Mouse (Mus musculus): ENCODE results near the gene Cacng1.

The Cacng1 gene

DNA sequence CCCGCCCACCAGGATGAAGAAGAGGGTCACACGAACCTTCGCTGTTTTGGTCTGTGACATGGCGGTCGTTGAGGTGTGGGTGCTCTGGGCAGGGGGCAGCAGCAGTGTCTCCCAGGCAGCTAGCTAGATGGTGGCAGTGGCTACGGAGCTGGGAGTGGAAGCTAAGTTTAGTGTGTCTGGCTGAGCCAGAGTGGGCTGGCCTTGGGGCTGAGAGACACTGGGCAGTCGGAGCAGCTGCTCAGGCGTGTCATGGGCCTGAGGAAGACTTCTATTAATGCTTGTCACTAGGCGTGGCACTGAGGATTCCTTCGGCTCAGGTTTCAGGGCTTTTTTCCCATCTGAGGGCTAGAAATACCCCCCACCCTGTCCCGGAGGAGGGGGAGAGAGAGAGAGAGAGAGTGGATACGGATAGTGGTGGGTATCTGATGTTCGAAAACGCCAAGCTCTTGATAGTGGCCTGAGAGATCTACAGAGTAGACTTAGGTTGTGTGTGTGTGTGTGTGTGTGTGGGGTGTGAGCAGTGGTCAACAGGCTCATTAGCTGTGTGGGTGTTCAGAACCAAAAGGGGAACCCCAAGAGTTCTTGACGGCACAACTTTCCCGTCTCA is at the start of gene Cacng1:
Gene Cacng1, minus strand, starts transcription at position 191 of the 607 bp plus-strand sequence.
- no peak for DNase-seq

DNA sequence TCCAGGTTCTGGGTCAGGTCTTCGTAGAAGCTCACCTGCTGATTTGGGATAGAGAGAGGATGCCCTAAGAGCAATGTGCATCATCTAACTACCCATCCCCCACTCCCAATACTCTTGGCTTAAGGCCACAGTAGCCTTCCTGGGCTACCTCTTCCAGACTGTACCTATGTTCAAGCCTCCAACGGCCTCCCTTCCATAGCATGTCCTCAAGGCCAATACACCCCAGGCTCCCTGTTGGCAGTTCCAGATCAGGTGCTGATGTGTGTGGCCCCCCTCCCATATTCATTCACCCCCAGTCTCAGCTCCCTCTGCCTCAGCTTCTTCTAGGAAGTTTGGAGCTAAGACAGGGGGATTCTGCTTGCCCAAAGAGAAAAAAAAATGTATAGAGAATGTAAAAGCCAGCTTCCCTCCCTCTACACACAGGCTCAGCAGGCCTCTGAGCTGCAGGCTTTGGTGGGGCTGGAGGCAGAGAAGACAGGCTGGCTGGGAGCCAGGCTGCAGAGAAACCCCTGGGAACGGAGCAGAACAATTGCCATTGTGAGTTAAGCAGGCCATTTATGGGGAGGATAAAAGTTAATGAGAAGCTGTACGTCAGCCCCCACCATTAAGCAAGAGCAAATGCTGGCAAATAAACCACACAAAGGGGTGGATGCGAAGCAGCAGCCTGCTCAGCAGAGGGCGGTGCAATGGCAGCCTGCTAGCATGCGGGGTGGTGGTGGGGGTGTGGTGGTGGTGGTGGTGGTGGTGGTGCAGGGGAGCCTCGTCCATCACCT is 46.6 kb upstream of the Cacng1 start:
- DNase-seq: peak; percentile 58 to 71

DNA sequence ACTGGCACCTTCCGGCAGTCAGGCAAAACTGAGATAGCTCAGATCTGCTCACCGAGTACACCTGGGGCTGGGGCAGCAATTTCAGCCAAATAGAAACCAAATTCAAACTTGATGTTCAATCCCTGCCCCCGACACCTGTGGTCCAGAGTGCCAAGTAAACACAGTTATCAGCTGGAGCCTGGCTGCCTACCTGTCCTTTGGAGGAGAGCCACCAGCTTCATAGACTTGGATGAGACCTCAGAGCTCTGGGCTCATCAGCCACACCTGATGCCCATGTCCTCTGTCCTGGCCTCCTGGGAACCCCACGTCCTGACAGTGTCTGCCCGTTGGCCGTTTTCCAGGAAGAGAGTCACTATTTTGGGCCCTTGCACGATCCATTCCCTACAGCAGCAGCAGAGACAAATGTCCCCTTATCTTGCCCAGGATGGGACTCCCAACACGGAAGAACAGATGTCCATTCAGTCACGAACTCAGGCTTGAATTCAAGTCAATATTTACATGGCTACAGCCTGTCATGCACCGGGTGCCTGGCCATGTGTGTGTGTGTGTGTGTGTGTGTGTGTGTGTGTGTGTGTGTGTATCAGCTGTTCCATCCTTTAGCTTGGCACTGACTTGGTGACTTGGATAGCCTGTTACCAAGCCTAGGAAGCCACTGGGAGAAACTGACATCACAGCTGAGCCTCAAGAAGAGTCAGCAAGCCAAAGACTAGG is 45.6 kb upstream of the Cacng1 start:
- DNase-seq: no peak

DNA sequence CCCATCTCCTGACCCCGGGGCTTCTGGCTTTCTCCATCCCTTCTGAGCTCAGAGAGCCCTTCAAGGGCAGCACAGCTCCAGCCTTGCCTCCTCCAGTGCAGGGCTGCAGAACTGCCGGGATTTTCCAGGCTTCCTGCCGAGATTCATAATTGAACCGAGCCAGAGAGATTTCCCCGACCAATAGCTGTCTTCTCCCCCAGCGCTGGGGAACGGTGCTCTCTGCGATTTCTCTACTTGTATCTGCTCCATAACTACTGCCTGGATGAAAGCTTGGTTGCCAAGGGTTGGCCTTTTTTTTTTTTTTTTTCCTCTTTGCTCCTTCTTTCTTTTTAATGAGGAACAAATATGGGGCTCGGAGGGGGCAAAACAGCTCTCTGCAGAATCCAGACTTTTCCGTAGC is 43.7 kb upstream of the Cacng1 start:
- DNase-seq: no peak

DNA sequence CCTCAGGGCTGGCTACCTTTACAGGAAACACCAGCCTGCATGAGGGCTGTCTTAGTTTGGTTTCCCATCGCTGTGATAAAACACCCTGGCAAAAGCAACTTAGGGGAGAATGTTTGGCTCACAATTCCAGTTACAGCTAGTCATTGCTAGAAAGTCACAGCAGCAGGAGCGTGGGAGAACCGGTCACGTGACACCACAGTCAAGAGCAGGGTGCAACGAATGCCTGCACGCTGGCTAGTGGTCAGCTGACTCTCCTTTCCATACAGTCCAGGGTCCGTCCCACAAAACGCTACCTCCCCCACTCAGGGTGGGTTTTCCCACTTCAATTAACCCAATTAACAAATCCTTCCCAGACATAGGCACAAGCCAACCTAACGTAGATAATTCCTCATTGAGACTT is 43.2 kb upstream of the Cacng1 start:
- DNase-seq: peak in 1 of 2 experiments; percentile 33

DNA sequence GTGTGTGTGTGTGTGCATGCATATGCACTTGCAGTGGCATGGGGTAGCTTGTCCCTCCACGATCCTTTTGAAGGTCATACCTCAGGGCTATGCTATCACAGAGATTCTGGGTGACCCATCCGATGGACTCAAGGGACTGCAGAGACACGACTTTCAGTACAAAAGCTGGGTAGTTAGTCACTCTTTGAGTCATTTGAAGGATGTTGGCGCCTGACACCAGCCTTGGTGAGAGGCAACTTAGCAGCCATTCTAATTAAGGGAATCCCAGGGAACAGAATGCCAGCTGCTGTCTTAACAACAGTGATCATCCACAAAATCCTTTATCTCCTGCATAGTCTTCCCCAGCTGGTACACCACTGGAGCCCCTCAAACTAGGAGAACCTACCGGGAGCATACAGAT is 32.8 kb upstream of the Cacng1 start:
- no peak for DNase-seq

DNA sequence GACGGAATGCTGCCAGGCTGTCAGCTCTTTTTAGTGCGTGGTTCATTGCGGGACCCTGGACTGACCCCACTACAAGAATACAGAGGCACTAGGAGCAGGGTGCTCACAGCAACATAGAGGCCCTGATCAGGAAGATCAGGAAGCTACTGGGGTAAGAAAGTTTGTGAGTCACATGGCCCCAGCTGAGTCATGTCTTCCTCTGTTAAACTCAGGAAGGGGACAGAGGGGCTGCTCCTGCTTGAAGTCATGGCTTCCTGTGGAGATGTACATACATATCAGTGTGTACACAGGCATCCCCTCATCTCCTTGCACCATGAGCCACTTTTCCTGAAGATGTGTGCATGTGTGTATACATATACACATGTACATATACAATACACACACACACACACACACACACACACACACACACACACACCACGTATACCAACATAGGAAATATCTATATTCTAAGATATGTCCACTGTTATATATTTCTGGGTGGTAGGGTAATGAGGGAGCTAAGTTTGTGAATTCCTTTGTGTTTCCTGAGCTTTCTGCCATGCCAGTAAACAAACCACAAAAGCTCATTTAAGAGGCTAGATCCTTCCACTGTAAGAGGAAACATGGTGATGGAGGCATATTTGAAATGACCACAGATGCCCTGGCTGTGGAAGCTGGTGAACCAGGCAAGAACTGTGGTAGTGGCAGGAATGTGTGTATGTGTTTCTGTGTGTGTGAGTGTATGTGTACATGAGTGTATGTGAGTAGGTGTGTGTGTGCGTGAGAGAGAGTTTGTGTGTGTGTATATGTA is 32.1 kb upstream of the Cacng1 start:
- no peak for DNase-seq

DNA sequence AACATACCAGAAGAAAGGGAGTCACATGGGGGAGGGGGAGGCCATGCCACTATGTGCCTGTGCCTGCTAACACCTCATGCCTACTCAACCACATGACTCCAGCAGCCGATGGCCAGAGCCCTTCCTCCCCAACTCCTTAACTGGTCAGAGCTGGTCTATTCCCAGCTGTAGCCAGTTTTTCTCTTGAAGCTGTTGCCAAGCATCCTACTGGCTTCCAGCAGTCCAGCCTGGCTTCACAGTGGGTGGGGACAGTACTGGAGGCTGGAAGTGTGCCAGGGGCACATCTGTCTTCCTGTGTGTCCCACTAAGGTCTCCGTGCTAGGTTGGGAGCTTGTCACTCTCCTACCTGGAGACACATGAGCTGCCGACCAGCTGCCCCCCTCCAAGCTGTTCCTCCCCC is 26.8 kb upstream of the Cacng1 start:
- peak; percentile 30 to 53 for DNase-seq

DNA sequence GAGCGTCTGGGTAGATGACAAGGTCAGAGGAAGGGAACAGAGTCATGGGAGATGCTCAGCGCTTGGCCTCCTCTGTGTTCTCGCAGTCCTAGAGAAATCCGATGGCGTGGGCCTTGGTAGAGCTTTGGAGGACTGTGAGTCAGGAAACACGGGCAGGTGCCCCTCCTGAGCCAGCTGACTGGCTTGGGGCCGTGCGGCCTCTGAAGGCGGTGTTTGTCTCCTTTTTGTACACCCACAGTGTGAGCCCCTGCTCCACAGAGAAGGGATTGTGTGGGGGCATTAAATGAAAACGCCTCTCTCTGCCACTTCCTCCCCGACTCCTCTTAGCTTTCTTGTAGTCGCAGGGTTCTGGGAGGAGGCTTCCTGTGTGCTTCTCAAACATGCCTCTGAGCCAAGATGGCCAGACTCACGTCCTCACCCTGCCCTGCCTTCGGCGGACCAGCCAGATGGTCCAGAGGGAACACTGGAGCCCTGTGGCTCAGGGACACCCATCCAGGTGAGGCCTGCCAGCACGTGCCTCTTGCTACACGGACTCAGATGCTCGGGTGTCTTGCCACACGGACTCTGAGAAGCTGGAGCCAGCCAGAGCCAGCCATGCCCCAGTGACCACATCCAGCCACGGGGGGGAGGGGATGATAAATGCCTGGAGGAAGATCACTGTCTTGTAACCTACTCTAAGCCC is 22.2 kb upstream of the Cacng1 start:
- peak in 1 of 2 experiments; percentile 42 for DNase-seq

DNA sequence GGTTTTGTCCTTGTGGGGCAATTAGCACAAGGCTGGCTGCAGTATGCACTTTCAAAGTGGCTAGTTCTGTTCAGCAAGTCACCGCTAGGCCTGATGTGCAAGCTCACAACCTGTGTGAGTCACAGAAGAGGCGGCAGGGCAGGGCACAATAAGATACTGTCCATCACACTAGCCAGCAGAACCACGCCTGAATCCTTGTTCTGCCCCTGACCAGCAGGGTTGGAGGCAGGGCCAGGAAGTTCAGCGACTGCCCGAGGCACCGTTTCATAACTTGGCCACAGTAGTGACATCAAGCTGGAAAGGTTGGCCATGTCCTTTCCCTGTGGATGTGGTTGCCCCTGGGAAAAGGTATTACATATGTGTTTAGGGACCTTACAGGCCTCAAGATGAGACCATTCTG is 21.6 kb upstream of the Cacng1 start:
- DNase-seq: no peak

DNA sequence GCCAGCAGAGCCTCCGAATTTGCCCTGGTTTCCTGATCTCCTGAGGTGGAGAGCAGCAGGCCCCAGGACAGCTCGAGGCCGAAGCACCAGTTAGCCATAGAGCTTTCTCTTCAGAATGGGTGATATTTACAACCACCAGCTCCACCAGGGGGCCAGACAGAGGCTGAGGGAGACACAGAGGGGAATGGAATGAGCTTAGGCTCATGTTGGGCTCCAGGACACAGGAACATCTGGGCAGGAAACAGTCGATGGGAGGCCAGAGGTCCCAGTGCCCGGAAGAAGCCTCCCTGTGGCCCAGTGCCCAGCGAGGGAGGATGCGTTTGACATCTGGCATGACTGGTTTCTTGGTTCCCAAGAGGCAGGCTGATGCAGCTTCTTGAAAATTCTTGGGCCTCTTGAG is 17.8 kb upstream of the Cacng1 start:
- DNase-seq: peak; percentile 58 to 66

DNA sequence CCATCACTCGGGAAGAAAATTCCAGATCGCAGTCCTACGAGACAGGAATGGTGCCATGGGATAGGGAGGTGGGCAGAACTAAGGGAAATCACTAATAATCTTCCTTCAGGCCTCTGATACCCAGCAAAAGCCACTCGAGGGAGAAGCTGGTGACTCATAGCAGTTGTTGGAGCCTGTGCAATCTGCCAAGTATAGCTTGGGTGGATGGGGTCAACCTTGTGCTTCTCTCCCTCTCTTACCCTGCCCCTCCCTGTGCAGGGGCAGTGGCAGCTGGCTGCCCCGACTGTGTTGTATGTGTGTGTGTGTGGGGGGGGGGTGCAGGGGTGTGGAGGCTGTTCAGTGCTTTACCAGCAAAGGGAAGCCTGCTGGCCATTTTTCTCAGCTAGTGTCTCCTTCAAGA is 15.2 kb upstream of the Cacng1 start:
- DNase-seq: no peak

DNA sequence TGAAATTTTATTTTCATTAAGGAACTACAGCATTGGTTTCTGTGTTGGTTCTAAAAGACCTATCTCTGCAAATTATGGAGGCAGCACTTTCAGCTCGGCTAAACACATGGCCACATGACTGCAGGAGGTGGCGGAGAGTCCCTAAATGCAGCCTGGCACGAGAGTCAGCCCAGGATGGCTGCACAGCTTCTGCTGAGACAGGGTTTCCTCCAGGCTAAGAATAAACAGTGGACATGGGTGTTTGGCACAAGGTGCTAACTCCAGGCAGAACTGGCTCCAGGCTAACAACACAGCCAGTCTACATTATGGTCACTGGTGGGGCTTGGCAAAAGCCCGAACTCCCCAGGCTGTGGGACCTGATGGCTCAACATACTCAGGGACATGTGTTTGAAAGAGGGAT is 14.6 kb upstream of the Cacng1 start:
- no peak for DNase-seq

DNA sequence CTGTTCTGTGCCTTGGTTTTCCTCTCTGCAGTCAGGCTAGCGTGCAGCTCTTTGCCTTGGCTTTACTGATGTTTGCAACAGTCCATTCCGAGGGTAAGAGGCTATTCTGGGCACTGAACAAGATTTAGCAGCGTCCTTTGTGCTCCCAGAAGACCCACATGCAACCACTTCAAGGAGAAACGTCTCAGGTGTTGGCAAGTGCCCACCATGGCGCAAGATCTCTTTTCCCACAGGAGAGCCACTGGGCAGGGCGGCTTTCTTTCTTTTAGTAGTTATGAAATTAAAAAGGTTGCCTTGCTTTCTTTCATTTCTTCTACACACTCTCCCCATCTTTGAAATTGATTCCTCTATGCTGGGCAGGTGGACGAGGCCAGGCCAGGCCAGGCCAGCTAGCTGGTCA is 12.8 kb upstream of the Cacng1 start:
- DNase-seq: no peak

DNA sequence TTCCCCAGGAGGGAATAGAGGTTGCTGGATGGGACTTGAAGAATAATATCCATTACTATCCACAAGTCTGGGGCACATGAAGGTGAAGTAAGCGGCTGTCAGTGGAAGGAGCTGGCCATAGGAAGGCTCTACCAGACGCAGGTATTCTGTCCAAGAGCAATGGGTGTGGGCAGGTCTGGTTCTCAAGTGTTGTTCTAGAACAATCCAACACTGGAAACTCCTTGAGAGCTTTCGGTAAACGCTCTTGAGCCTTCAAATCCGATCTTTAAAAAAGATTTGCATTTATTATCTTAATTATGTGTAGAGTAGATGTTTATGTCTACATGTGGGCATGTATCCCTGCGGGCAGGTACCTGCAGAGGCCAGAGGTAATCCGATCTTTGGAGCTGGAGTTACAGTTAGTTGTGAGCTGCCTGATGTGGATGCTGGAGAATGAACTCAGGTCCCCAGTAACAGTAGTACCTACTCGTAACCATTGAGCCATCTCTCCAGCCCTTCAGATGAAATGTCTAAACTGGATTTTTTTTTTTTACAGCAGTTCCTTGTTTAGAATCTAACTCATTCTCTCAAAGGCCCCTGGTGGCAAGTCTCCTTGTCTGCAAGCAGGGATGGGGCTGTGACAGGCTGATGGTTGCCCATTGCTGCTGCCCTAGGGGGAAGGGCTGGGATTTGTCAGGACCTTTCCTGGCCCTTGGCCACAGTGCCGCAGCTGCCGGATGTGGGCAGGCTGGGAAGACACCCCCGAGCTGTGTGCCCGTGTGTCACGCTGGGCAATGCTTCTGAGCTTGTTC is 11.9 kb upstream of the Cacng1 start:
- no peak for DNase-seq

DNA sequence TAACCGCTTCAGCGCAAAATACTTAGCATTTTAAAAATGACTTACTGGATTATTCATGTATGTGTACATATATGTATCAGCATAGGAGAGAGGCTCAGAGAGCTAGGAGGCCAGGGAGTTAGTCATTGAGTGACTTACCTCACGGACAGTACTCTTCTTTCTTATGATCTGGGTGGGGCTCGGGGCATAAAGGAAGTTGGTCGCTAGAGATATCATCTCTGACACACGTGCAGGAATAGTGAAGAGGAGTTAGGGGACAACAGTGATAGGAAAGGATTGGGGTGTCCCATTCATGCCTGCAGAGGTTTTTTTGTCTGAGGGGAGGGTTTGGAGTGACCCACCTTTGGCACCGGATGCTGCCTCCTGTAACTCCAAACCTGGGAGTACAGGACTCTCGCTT is 8.3 kb upstream of the Cacng1 start:
- no peak for DNase-seq

DNA sequence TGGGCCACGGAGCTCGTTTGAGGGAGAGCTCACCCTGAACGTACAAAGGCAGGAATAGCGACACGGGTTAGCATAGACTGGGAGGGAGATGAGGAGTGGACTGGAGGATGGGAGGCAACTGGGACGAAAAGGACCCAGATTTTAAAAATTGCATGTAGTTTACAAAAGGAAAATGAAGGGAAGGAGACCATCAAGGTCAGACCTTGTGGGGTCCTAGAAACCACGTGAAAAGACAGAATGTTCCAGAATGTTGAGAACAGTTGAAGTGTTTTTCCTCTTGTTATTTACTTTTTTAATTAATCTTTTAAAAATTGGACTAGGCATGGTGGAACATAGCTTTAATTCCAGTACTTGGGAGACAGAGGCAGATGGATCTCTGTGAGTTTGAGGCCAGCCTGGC is 4.7 kb upstream of the Cacng1 start:
- DNase-seq: no peak

DNA sequence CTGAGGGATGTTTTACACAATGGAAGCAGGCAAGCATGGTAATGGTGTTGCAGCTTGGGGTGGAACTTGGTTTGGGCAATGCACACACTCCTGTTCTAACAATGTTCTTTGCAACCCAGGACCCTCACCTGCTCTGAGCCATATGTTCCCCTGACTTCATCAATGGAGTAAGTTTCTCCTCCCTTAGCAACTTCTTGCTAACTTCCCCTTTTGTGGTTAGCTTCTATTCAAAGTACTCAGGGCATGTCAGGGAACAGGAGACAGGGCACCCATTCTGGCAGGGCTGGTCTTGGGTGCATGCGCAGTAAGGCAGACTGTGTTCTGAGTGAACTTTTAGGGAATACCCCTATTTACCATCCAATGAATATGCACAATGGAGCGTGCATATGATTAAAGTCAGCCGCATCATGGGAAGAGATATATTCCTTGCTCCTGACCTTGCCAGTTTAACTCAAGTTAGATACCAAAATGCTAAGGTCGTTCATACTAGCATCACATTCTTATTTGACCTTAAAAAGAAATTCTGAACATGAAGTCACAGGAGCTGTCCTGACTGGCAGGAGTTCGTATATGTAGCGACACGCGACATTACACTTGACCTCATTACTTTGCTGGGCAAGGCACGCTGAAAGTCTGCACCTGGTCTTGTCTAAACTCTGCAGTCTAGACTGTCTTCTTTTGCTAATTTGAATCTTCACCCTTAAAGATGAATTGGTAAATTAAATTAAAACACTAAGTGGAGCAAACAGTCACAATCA is 4.1 kb upstream of the Cacng1 start:
- no peak for DNase-seq

DNA sequence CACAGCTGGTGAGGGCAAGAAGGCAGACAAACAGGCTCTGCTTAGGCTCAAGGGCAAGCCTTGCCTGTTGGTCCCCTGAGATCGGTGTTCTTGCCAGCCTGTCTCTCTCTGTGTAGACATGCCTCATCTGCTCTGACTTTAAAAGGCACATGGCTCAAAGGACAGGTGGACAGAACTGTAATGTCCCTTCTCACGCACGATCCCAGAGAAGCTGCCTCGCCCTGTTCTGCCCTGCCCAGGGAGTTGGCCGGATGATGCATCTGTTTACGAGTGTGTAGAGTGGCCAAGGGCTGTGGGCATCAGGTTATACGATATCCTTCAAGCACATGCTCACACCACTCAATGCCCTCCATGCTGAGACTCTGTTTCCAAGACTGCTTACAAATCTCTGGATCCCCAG is 2.0 kb downstream of the Cacng1 start:
- no peak for DNase-seq

DNA sequence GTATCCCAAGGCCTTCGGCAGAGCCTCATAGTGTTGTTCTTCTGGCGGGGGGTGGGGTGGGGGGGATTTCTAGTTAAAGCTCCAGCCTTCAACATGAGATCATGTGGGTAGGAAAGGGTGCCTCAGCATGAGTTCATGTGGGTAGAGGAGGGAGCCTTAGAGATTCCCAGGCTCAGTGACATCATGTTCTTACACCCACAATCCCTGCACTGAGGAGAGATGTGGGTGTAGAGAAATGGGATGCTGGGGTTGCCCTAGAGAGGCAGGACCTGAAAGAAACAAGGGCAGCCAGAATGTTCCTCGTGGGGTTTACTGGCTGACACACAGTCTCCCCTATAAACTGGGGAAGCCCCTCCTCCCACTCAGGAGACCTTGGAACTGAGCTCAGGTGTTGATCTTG is 5.9 kb downstream of the Cacng1 start:
- DNase-seq: no peak

Data from kidney, postnatal 4 days (tissue).